Mouse (Mus musculus) adrenal gland, adult 8-10 months (tissue): Measurements from ENCODE around the gene Gab1. TPM values are rescaled to one million over a fixed set of nuclear protein-coding genes. Genes with fewer than 3 reads are reported as not detected.

Source experiments
- DNase-seq: peaks from one replicate; pipeline ENCODE4 v3.0.0; 2022
- total RNA-seq, 4 experiments: library from RNA; stranded (reverse); gene quantifications; 2 replicates each; pipeline ENCODE4 v1.2.4; 2022

The Gab1 gene
- 10 to 100 TPM; 20.6 to 28.4 (median 22.0) TPM for total RNA-seq

DNA sequence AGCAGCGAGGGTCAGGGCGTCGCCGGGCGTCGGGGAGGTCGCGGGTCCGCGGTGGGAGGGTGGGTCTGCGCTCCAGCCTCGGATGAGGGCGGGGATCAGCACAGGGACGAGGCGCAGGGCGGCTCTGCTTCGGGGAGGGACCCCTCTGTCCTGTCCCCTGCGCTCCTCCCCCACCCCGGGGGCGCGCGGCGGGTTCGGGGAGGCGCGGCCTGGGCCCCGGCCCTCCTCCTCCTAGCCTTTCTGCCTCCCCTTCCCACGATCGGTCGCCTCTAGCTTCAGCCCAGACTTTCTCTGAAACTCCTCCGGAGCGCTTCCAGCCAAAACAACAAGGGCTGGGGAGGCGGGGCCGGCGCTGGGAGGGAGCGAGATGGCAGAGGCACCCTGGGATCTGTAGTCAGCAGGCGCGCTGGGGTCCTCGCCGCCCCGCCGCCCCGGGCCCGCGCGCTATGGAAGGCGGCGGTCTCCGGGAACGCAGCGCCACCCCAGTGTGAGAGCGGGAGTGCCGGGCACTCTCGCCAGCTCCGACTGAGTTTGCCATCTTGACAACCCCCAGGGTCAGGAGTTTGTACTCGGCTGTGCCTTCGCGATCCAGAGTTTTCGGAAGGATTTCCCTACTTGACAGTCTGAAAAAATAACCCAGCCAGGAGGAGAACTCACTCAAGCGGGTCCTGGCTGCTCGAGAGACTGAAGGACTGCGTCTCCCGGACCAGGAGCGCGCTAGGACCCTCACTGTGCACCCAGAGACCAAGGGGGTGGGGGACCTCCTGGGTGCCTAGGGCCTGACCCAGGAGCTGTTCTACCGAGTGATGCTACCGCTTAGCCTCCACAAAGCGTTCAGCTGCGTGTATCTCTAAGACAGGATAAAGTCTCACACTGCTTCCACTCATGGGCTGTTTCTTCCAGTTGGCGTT, at the start of gene Gab1:
Gene Gab1 (minus strand): TSS at position 324 of the 911 bp plus-strand sequence.
- DNase-seq, result peak; percentile 84

DNA sequence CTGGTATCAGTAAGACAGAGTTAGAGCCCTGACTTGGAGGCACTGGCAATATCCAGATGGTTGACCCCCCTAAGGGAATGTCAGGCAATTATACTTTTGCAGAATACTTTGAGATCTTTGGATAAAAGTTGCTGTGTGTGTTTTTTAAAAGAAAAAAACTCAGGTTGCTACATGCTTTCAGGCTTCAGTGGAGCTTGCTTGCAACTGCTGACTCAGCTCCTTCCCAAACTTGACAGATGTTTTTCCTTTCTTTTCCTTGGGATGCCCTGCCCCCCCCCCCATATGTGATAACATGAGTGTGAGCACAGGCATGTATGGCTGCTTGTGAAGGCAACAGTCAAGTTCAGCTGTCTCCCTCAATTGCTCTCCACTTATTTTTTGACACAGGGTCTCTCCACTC, 48.5 kb upstream of the Gab1 start:
- no peak for DNase-seq

DNA sequence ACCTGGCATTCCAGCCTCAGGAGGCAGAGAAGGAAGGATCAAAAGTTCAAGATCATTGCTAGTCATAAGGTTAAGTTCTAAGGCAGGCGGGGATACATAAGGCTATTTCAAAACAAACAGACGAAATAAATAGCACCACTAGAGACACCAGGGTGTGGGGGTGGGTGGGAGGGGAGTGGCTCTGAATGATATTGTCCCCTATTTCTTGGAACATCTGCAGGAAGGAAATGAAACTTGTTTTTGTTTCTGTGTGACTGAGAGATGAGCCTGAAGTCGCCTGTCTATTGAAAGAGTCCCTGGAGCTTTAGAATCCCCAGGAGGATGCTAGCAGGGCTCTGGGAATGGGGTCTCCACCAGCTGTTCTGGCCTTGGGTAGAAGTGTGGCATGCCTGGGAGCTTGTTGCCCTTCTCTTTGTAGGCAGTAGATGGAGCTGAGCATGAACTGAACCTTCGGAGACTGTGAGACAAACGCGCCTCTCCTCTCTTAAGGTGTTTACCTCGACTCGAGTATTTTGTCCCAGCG, 43.5 kb upstream of the Gab1 start:
- DNase-seq, result no peak

DNA sequence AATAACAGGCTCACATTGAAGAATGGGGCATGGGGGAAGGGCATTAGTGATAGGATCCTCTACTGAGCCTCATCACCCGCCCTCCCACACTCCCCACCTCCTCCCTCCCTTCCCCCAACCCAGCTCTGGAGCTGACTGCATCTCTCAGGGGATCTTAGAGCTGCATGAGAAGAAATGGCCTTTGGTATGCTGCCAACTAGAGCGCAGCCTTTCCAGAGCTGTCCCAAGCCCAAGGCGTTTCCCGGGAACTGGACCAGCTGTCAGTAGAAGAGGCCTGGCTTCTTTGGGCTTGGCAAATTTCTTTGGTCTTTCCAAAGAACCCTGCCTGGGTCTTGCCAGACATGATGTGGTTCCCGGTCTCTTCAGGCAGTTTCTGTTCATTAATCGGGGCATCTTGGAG, 42.3 kb upstream of the Gab1 start:
- DNase-seq, result peak; percentile 61

DNA sequence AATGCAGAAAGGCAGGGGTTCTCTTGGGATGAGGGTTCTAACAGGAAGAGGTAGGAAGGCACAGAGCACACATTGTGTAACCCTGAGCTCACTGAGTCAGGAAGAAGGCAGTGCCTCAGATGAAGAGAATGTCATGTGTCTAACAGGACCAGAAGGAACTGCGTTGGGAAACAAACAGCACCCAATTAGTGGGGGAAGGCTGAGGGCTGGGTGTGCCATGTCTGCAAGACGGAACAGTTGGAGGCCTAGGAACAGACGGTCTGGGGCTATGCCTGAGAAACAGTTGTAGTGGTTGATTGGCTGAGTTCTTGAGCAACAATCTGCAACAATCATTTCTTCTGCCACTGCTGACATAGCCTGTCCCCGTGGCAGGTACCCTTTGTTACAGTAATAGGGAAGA, 38.8 kb upstream of the Gab1 start:
- no peak for DNase-seq

DNA sequence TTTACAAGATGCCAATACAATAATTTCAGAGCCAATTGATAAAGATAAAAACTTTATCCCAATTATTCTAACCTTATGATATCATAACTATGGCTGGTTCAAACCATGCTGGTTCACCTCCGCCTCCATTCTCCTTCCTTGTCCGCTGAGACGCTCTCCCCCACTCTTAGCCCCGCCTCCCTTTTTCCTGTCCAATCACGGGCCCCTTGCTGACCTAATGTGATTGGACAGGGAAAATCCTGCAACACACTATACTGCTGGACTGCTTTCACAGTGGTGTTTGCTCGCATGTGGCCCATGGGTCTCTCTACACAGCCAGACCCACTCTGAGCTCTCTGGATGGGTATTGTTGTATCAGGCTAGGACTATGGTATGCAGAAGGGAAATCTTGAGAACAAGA, 38.2 kb upstream of the Gab1 start:
- no peak for DNase-seq

DNA sequence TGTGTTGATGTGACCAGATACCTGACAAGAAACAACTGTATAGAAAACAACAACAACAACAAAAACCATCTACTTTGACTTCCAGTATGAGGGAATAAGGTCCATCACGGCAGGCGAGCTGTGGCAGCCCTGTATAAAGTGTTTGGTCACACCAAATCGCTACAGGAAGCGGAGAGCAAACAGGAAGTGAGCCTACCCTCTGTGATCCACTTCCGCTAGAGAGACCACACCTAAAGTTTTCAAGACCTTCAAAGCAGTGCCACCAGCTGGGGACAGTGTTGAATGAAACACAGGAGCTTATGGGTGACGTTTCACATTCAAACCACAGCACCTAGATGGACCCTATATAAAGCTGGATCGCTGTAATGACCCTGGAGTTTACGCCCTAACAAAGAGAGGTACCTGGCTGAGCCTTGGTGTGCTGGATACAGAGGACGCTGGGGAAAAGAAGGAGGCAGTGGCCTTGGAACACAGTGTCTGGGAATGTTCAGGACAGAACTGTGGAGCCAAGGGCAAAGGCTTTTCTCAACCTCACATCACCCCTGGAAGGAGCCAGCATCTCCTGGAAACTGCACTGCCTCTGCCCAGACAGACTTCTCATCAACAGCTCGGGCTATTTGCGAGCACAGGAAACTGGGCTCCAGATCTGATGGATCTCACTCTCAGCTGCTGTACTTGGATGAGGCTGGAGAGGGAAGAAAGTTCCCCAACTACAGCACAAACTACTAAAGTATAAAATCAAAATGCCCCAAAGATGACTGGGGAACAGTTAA, 36.3 kb upstream of the Gab1 start:
- DNase-seq, result no peak

DNA sequence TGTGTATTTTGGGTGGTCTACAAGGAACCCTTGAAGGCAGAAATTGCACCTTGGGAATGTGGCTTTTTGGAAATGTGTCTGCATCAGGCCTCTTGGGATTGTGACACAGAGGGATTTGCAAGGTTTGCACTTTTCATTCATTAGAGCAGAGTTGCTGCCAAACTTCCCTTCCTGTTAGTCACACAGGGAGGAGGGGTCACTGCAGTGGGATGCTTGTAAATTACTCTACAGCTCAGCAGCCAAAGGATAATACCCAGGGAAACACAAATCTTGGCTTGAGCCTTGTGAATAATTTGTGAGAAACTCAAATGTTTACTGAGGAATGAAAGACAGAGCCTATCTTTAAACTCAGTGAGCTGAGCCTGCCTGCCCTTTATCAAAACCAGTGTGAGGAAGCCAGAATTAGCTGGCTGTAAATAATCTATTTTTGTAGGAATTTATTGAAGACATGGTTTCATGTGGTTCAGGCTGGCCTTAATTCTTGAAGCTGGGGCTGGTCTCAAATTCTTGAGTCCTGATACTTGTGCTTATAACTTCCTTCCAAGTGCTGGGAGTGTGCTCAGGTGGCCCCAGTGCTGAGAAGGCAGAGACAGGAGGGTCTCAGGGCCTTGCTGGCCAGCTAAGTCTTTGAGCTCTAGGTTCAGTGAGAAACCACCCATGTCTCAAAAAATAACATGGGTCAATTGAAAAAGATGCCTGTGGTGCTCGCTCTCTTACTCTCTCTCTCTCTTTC, 32.9 kb upstream of the Gab1 start:
- peak; percentile 18 for DNase-seq

DNA sequence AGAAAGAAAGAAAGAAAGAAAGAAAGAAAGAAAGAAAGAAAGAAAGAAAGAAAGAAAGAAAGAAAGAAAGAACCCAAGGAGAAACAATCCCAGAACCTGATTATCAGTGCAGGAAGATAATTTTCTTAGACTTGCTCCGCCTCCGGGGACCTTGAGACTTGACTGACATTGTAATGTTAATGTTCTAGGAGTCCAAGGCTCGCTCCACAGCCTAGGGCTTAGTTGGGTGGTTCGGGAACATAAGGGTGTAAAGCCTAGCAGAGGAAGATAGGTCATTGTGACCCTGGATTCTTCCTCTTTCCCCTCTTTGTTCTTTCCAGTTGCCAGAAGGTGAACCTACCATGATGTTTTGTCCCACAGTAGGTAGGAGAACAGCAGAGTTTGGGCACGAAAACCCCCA, 31.1 kb upstream of the Gab1 start:
- no peak for DNase-seq

DNA sequence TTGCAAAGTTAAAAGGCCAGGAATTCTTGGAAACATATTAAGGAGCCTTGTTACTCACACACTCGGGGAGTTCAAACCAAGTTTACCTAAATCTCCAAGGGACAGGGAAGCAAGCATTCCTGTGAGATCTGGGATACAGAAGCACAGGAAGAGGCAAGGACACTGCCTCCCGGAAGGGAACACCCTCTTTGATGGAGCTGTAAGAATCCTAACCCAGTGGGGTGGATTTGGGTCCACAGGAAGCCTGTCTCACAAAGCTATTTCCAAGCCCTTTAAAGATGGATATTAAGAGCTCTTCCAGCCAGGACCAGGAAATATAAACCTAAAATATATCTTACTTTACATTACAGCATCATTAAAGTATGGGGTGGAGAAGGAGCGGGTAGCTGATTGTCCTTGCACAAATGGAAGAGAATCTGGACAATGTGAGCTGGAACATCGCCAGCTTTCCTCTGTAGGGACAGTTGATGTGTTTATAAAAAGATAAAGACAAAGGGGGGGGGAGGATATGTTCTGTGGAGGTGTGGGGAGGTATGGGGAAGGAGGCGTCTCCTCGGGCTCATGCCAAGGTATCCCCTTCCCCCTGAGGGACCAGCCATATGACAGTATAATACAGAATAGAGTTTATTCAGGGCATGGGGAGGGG, 28.1 kb upstream of the Gab1 start:
- DNase-seq, result no peak

DNA sequence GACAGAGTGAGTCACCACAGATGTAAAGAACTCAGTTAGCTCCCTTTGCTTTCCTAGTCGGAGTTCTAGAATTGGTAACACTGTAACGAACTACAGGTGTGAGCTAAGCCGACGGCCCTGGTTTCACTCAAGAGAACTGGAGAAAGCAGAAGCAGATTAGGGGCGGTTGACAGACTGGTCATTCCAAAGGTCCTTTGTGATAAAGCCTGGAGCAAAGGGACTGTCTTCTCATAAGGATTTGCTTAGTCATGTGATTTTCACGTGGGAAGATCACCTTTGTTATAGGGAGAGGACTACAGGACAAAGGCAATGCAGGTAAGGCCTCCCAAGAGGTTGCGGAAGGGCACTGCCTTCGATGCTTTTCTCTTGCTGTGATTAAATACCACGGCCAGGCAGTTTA, 22.0 kb upstream of the Gab1 start:
- DNase-seq, result no peak

DNA sequence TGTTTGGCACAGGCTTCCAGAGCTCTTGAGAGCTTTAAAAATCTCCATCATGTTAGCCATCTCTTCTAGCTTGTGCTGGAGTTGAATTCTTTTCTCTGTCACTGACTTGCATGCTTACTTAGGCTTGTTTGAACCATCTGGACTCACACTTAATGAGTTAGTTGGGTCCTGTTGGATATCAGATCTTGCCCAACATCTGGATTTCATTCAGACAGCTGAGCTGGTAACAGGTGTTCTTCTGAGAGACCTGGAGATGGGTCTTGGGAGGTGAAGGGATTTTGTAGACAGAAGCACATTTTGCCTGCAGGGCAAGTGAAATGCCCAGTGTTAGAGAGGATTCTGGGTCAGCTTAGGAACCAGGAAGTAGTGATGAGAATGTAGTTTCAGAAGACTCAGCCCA, 19.0 kb upstream of the Gab1 start:
- DNase-seq, result no peak

DNA sequence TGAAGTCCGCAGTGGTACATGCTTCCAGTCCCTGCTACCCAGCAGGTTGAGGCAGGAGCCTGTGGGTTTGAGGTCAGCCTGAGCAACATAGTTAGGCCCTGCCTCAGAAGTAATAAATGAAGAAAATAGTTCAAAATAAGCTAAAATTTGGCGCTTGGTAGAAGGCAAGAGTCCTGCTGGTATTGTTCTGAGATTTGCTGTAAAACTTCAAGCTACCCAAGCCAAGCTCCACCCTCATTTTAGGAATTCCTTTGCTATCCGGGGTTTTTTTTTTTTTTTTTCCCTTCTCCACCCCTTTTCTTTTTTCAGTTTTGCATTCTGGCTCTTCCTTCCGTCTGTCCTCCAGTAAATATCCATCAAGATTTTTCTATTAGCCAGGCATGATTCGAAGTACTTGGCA, 15.7 kb upstream of the Gab1 start:
- DNase-seq, result no peak

DNA sequence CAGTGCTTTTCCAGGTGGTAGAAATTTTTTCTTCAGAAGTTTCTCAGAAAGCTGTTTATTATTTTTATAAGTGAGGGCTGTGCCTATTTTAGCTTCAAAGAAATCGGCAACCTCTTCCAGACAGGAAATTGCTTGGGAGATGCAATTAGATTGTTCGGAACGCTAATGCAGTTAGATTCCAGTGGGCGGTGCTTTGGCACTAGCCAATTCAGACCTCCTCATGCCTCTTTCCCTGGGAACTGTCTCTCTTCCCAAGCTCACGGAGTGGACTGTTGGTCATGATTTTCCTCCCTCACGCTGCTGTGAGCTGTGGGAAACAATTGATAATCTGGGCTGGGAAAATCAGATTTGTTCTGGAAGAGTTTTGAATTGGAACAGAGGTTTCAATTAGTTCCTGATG, 15.1 kb upstream of the Gab1 start:
- no peak for DNase-seq

DNA sequence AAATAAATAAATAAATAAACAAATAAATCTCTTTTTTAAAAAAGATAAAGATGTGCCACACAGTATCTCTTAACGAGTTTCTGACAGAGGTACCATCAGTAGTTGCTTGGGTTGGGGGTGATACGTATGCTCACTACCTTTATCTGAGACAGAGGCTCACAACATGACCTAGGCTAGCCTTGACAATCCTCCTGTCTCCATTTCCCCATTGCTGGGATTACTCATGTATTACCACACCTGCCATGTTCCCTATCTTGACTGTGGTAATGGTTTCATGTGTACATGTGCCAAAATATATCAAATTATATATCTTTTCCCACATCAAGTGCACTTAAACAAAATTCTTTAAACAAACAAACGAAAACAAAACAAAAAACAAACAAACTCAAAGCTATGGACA, 14.2 kb upstream of the Gab1 start:
- no peak for DNase-seq

DNA sequence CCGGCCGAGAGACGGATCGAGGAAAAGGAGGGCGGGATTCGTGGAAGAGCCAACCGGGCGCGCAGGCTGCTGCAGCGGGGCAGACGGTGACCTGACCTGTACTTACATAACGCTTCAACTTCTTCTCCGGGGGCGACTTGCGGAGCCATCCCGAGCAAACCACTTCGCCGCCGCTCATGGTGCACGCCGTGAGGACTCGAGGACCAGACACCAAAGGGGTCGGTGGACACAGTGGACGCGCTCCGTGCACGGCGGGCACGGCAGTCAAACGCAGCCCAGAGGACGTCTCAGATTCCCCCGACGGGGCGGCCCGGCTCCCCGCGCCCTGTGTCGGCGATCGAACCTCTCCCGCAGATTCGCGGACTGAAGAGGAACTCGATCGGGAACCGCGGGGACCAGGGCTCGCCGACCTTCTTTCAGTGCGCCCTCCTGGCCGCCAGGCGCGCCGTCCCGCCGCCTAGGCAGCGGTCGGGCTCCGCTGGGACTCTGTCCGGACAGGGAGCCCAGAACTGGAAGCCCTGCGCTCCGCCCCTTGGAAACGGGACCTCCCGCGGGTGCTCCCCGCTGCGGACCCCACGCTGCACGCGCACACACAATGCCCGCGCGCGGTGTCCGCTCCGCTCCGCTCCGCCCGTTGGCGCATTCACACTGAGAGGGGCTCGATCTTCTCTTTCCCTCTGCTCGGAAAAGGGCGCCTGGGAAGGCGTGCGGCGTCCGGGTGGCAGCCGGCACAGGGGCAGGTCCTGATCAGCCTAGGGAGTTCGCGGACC, 708 bp downstream of the Gab1 start:
- peak; percentile 59 for DNase-seq

DNA sequence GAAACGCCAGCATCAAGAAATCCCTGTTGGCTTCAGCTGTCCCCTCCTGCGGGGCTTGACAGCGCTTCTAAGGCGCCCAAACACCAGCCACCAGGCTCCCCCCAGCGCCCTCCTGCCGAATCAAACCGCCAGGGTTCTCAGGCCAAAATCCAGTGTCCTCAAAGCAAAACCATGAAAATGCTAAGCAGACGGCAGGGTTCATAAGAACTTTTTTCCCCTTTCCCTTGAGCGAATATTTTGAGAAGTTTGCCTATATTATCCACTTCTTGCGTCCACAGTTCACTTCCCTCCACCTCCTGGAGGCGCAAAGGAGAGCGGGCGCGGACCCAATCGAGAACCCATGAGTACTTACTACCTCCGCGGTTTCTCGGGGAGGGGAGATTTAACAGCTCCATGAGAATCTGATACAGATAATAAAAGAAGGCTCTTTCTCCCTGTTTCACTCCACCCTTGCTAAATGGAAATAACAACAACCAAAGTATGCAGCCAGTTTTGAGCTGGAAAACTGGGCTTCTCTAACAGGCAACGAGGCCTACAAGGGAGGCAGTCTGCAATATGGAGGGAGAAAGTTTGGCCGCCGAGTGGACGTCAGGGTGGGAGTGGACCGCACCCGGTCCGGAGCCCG, 1.4 kb downstream of the Gab1 start:
- DNase-seq, result peak; percentile 55

DNA sequence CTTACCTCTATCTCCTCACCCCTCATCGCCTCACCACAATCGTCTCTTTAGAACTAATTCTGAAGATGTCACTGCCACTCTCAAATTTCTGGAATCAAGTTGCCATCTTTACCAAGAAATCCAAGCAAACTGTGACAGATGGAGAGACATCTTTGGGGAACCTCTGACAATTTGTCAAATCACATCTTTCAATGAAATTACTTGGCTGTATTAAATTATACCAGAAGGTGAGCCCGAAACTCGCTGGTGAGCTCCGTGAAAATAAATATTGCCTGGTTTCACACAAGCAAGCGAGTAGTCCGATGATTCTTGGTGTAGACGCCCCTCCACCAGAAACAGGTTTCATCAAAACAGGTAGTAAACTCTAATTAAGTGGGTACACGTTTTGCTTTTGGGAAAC, 2.2 kb downstream of the Gab1 start:
- no peak for DNase-seq

DNA sequence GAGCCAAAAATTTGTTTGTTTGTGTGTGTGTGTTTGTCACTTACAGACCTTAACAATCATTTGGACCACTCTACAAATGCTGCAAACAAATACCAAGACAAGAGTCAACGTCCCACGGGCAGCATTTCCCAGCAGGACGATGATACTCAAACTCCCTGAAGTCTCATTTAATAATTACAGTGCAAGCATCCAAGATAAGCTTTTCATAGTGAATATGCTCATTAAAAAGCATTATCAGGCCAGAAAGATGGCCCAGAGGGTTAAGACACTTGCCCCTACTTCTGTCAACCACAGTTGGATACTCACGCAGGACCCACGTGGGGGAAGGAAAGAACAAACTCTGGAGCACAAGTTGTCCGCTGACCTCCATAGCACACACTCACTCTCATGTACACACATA, 4.8 kb downstream of the Gab1 start:
- no peak for DNase-seq

DNA sequence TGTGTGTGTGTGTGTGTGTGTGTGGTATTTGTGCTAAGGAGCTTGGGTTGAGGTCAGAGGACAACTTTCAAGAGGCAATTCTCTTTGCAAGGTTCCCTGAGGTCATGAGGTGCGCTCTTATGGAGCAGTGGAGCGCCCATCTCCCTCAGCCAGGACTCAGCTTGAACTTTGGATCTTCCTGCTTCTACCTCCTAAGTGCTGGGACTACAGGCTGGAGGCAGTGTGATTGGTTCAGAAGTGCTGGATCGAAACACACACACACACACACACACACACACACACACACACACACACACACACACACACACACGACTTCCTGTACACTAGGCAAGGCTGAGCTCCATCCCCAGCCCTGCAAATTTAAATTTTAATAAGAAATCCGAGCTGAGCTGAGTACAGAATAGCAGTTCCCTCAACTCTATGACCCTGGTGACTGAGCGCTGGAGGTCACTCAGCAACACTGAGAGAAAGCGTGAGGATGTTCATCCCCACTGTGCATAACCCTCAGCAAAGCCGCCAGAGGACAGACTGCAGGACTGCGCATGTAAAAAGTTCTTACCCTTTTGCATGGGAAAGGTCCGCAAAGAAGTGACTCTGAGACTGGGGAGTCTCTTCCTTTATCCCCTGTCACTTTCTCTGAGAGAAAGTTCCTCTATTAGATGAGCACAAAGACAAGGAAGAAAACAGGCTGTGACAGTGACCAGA, 6.4 kb downstream of the Gab1 start:
- DNase-seq, result no peak
